Mouse (Mus musculus) forebrain, postnatal 0 days (tissue): Measurements from ENCODE around the gene Kcnab1. TPM values are rescaled to one million over a fixed set of nuclear protein-coding genes. Genes with fewer than 3 reads are reported as not detected.

ENCODE experiments used
- ATAC-seq: fragments of 200-750 bp; cut with Nextera tagmentation; 2 replicates; pipeline ENCODE4 v1.8.0; 2017; ENCODE audit warnings: mild to moderate bottlenecking, moderate library complexity
- DNase-seq: peaks from one replicate; pipeline ENCODE4 v3.0.0-alpha.2; 2015
- H3K27ac ChIP-seq: fragments of 300-500 bp; sonication (generic); 2 replicates; pipeline ENCODE4 v1.5.1; 2014; ENCODE audit warnings: low read depth, mild to moderate bottlenecking, antibody characterized with exemption, low read length, moderate library complexity, mixed read lengths
- H3K27me3 ChIP-seq: fragments of 300-500 bp; sonication (generic); 2 replicates; pipeline ENCODE4 v1.6.1; 2014; ENCODE audit warnings: mild to moderate bottlenecking, low read length, mixed read lengths; ENCODE audit not compliant: insufficient read depth
- H3K36me3 ChIP-seq: fragments of 300-500 bp; sonication (generic); 2 replicates; pipeline ENCODE4 v1.6.1; 2014; ENCODE audit warnings: mild to moderate bottlenecking, moderate library complexity; ENCODE audit not compliant: insufficient read depth
- H3K4me1 ChIP-seq: fragments of 300-500 bp; sonication (generic); 2 replicates; pipeline ENCODE4 v1.6.1; 2014; ENCODE audit warnings: antibody characterized with exemption; ENCODE audit not compliant: insufficient read depth
- H3K4me2 ChIP-seq: fragments of 300-500 bp; sonication (generic); 2 replicates; pipeline ENCODE4 v1.6.1; 2014; ENCODE audit warnings: low read depth, mild to moderate bottlenecking, moderate library complexity
- H3K4me3 ChIP-seq: fragments of 300-500 bp; sonication (generic); 2 replicates; pipeline ENCODE4 v1.5.1; 2014; ENCODE audit warnings: low read depth, low read length, mixed read lengths
- H3K9ac ChIP-seq: fragments of 300-500 bp; sonication (generic); 2 replicates; pipeline ENCODE4 v1.6.1; 2014; ENCODE audit warnings: mild to moderate bottlenecking
- H3K9me3 ChIP-seq: fragments of 300-500 bp; sonication (generic); 2 replicates; pipeline ENCODE4 v1.6.1; 2016; ENCODE audit warnings: low read length
- CTCF ChIP-seq: sonication (generic); IDR thresholded peaks from 2 replicates; pipeline ENCODE4 v1.5.1; 2016; ENCODE audit warnings: antibody characterized with exemption, control low read depth, low read depth
- WGBS: fragments of 180-500 bp; shearing (Covaris S2); extraction: QIAGEN DNeasy Blood & Tissue Kit; methylation state at CpG from one replicate; pipeline ENCODE4 v1.1.7; 2014; 5-methylcytosine and 5-hydroxymethylcytosine counted together
- polyA plus RNA-seq: library from polyadenylated mRNA; unstranded; fragments of >200 nt; fragmentation: Nextera tagmentation; extraction: Ambion mirVana; gene quantifications from 2 replicates; pipeline ENCODE4 v1.2.1, GENCODE M21; 2015
- total RNA-seq: library from RNA; depleted of rRNA; stranded (reverse); fragments of >200 nt; gene quantifications from 2 replicates; pipeline ENCODE4 v1.2.3, GENCODE M21; 2014

The Kcnab1 gene
- total and polyA plus RNA-seq, 2 experiments from 2014 or later = 7.3 to 10.9 TPM

- Histone ChIP-seq H3K36me3 (no peaks in the 10 kb centered on the region), H3K4me2 (no peak overlapping the region), H3K4me1 (no peaks in the 10 kb centered on the region), H3K4me3 (no peak overlapping the region), H3K9ac (no peak overlapping the region), H3K9me3 (no peaks in the 10 kb centered on the region), H3K27ac (no peak overlapping the region), H3K27me3 (no peaks in the 10 kb centered on the region)
- DNase-seq = peak; percentile 20
- peak; percentile 39; the same call in 1 of the 2 replicates for TF ChIP-seq CTCF
- ATAC-seq = no peak
- 43% methylated on average over 10 of the region's 10 CpGs for WGBS
These were observed 208.8 kb downstream of the Kcnab1 start for GRCm38 (mm10) chr3:65317876-65318537.

- TF ChIP-seq CTCF = peak; percentile 48
- no peaks in the 10 kb centered on the region for H3K4me1 ChIP-seq
- DNase-seq (no peak), ATAC-seq (no peak)
- H3K36me3 ChIP-seq = no peaks in the 10 kb centered on the region
- H3K4me3 ChIP-seq = no peak overlapping the region
- 66% methylated on average over 7 of the region's 7 CpGs for WGBS
- no peak overlapping the region for H3K4me2 ChIP-seq
- H3K9ac ChIP-seq = no peak overlapping the region
- H3K9me3 ChIP-seq = no peaks in the 10 kb centered on the region
- no peak overlapping the region for H3K27ac ChIP-seq
- H3K27me3 ChIP-seq = no peaks in the 10 kb centered on the region
These were observed 210.2 kb downstream of the Kcnab1 start for GRCm38 (mm10) chr3:65319248-65320008.

GRCm38 (mm10) chr3:65320990-65321389, 211.8 kb downstream of the Kcnab1 start:
- H3K9ac ChIP-seq = no peak overlapping the region
- no peak overlapping the region for H3K4me2 ChIP-seq
- no peaks in the 10 kb centered on the region for H3K36me3 ChIP-seq
- H3K27ac ChIP-seq = no peak overlapping the region
- no peak for ATAC-seq
- H3K4me1 ChIP-seq = no peaks in the 10 kb centered on the region
- H3K4me3 ChIP-seq = no peak overlapping the region
- no peak for TF ChIP-seq CTCF
- no peaks in the 10 kb centered on the region for H3K27me3 ChIP-seq
- 86% methylated on average over 4 of the region's 4 CpGs for WGBS
- H3K9me3 ChIP-seq = no peaks in the 10 kb centered on the region
- no peak for DNase-seq

- no peak overlapping the region for H3K27ac ChIP-seq
- H3K27me3 ChIP-seq = no peaks in the 10 kb centered on the region
- H3K4me2 ChIP-seq = 0 out of 2 replicates have a peak overlapping the region, but pooled peaks have one; percentile 8
- H3K9ac ChIP-seq = no peak overlapping the region
- H3K4me3 ChIP-seq = no peak overlapping the region
- TF ChIP-seq CTCF = no peak
- ATAC-seq (peak; percentile 90), DNase-seq (peak; percentile 80)
- H3K9me3 ChIP-seq = no peaks in the 10 kb centered on the region
- H3K4me1 ChIP-seq = no peaks in the 10 kb centered on the region
- no peaks in the 10 kb centered on the region for H3K36me3 ChIP-seq
- 51% methylated on average over 14 of the region's 14 CpGs for WGBS
These were observed 213.0 kb downstream of the Kcnab1 start for GRCm38 (mm10) chr3:65321981-65322779.

GRCm38 (mm10) chr3:65325254-65325653, 216.1 kb downstream of the Kcnab1 start:
- H3K4me1 ChIP-seq = no peaks in the 10 kb centered on the region
- no peak overlapping the region for H3K4me3 ChIP-seq
- H3K4me2 ChIP-seq = no peak overlapping the region
- no peaks in the 10 kb centered on the region for H3K27me3 ChIP-seq
- H3K36me3 ChIP-seq = no peaks in the 10 kb centered on the region
- H3K9me3 ChIP-seq = no peaks in the 10 kb centered on the region
- H3K27ac ChIP-seq = no peak overlapping the region
- no peak for DNase-seq
- H3K9ac ChIP-seq = no peak overlapping the region
- 54% methylated on average over 3 of the region's 3 CpGs for WGBS
- ATAC-seq = no peak
- TF ChIP-seq CTCF = no peak

- Histone ChIP-seq H3K36me3 (no peaks in the 10 kb centered on the region), H3K27me3 (no peaks in the 10 kb centered on the region), H3K4me1 (no peaks in the 10 kb centered on the region), H3K27ac (no peak overlapping the region), H3K9me3 (no peaks in the 10 kb centered on the region), H3K9ac (no peak overlapping the region), H3K4me3 (no peak overlapping the region), H3K4me2 (no peak overlapping the region)
- WGBS = 69% methylated on average over 4 of the region's 4 CpGs
- no peak for DNase-seq
- peak; percentile 79; the same call in 1 of the 2 replicates for ATAC-seq
- TF ChIP-seq CTCF = no peak
These were observed 219.6 kb downstream of the Kcnab1 start for GRCm38 (mm10) chr3:65328814-65329213.
